Mouse (Mus musculus) heart, postnatal 10 days (tissue): ENCODE data around the gene Fitm1. TPM values are rescaled to one million over a fixed set of nuclear protein-coding genes. Genes with fewer than 3 reads are reported as not detected.

Experiments
- total RNA-seq, 2 experiments: library from RNA; stranded (reverse); gene quantifications; 2 replicates each; pipeline ENCODE4 v1.2.3; 2021

Fitm1 gene
- total RNA-seq, 2 experiments from 2014 or later: 192 to 201 TPM

Other genes with a start within 250 kb of the Fitm1 start
- gene Dhrs4, start 96.9 kb upstream of the Fitm1 start, total RNA-seq: 100 to 1,000 TPM; 132 to 137 TPM
- gene Carmil3, start 85.0 kb upstream of the Fitm1 start, total RNA-seq: 1 to 10 TPM; 2.8 to 4.6 TPM
- gene Cpne6, start 65.2 kb upstream of the Fitm1 start, total RNA-seq: under 1 TPM in 1 of 2 experiments, not detected in 1; 0.12 TPM
- gene Nrl, start 50.6 kb upstream of the Fitm1 start, total RNA-seq: not detected
- 10 to 100 TPM; 23.3 to 24.1 TPM for gene Pck2, start 35.4 kb upstream of the Fitm1 start, total RNA-seq
- 10 to 100 TPM; 86.3 to 87.5 TPM for gene Dcaf11, start 15.6 kb upstream of the Fitm1 start, total RNA-seq
- gene A730061H03Rik, start 15.2 kb upstream of the Fitm1 start, total RNA-seq: under 1 TPM; 0.64 to 0.65 TPM
- gene Psme1, start 2.5 kb downstream of the Fitm1 start, total RNA-seq: 100 to 1,000 TPM; 247 to 272 TPM
- 10 to 100 TPM; 42.6 to 43.4 TPM for gene Emc9, start 9.7 kb downstream of the Fitm1 start, total RNA-seq
- gene Psme2, start 15.5 kb downstream of the Fitm1 start, total RNA-seq: 100 to 1,000 TPM; 139 to 140 TPM
- gene Rnf31, start 16.1 kb downstream of the Fitm1 start, total RNA-seq: 10 to 100 TPM; 21.7 to 28.3 TPM
- gene Irf9, start 28.0 kb downstream of the Fitm1 start, total RNA-seq: 10 to 100 TPM in 1 of 2 experiments, 1 to 10 TPM in 1; 9.2 to 11.3 TPM
- gene Rec8, start 42.4 kb downstream of the Fitm1 start, total RNA-seq: under 1 TPM; 0.53 to 0.67 TPM
- gene Ipo4, start 60.3 kb downstream of the Fitm1 start, total RNA-seq: 10 to 100 TPM; 54.7 to 55.0 TPM
- gene Gm49378, start 62.3 kb downstream of the Fitm1 start, total RNA-seq: 1 to 10 TPM; 1.1 to 2.1 TPM
- gene Tm9sf1, start 68.2 kb downstream of the Fitm1 start, total RNA-seq: 10 to 100 TPM; 56.3 to 61.2 TPM
- gene Tssk4, start 74.6 kb downstream of the Fitm1 start, total RNA-seq: under 1 TPM; 0.64 to 0.81 TPM
- gene Mdp1, start 84.9 kb downstream of the Fitm1 start, total RNA-seq: 10 to 100 TPM; 55.6 to 72.2 TPM
- 10 to 100 TPM; 16.4 to 18.5 TPM for gene Gmpr2, start 96.3 kb downstream of the Fitm1 start, total RNA-seq
- gene Nedd8, start 96.5 kb downstream of the Fitm1 start, total RNA-seq: 100 to 1,000 TPM; 291 to 295 TPM
- 10 to 100 TPM; 14.2 to 16.5 TPM for gene Tinf2, start 106.2 kb downstream of the Fitm1 start, total RNA-seq
- under 1 TPM; 0.24 to 0.25 TPM for gene Tgm1, start 138.3 kb downstream of the Fitm1 start, total RNA-seq
- 10 to 100 TPM; 13.7 to 14.4 TPM for gene Rabggta, start 146.6 kb downstream of the Fitm1 start, total RNA-seq
- gene Dhrs1, start 170.1 kb downstream of the Fitm1 start, total RNA-seq: 10 to 100 TPM; 54.5 to 56.6 TPM
- 10 to 100 TPM; 14.5 to 18.7 TPM for gene Nop9, start 170.1 kb downstream of the Fitm1 start, total RNA-seq
- gene Cideb, start 182.8 kb downstream of the Fitm1 start, total RNA-seq: 1 to 10 TPM; 1.1 to 1.2 TPM
- gene Ltb4r2, start 185.8 kb downstream of the Fitm1 start, total RNA-seq: under 1 TPM in 1 of 2 experiments, not detected in 1; 0.10 TPM
- under 1 TPM; 0.67 to 0.74 TPM for gene Ltb4r1, start 190.3 kb downstream of the Fitm1 start, total RNA-seq
- 10 to 100 TPM; 21.1 to 21.9 TPM for gene Adcy4, start 208.5 kb downstream of the Fitm1 start, total RNA-seq
- gene Ripk3, start 213.2 kb downstream of the Fitm1 start, total RNA-seq: 1 to 10 TPM; 6.6 to 9.7 TPM
- 10 to 100 TPM; 11.1 to 12.1 TPM for gene Nfatc4, start 247.5 kb downstream of the Fitm1 start, total RNA-seq